Mouse (Mus musculus) regulatory T cell (primary cell): ENCODE measurements at regions not wholly inside any gene's neighbourhood (a gene's known extent, or its start where the extent isn't known, plus 50 kb on each side); places are given as distances from the start of the nearest gene placed in this dataset.

Experiments
- in situ Hi-C: fragments of 300-600 bp; cut with MboI, MseI; formaldehyde crosslinking; loops from one replicate; pipeline ENCODE4 v1.15.1; 2025; ENCODE audit warnings: high pct_unique_total_duplicates

GRCm38 (mm10) chr14:105718676-105719441 is 177.8 kb downstream of the Spry2 start:
- in situ Hi-C loops, result no loop called here

- in situ Hi-C loops, result no loop called here
Measured at GRCm38 (mm10) chr14:105717821-105718220, 178.8 kb downstream of the Spry2 start.

GRCm38 (mm10) chr14:105708691-105709090 is 187.9 kb downstream of the Spry2 start:
- in situ Hi-C loops, result no loop called here

GRCm38 (mm10) chr14:105706756-105707155 is 189.9 kb downstream of the Spry2 start:
- in situ Hi-C loops, result no loop called here

- in situ Hi-C loops, result no loop called here
Measured at GRCm38 (mm10) chr14:105698616-105699015, 198.0 kb downstream of the Spry2 start.

- in situ Hi-C loops, result no loop called here
Measured at GRCm38 (mm10) chr14:105698086-105698485, 198.5 kb downstream of the Spry2 start.

- in situ Hi-C loops, result no loop called here
Measured at GRCm38 (mm10) chr14:105697398-105697797, 199.2 kb downstream of the Spry2 start.

GRCm38 (mm10) chr14:105694969-105695368 is 201.7 kb downstream of the Spry2 start:
- in situ Hi-C loops, result no loop called here

- in situ Hi-C loops, result no loop called here
Measured at GRCm38 (mm10) chr14:105693713-105694112, 202.9 kb downstream of the Spry2 start.

GRCm38 (mm10) chr14:105684826-105685465 is 211.7 kb downstream of the Spry2 start:
- in situ Hi-C loops, result no loop called here

- in situ Hi-C loops, result no loop called here
Measured at GRCm38 (mm10) chr14:105684329-105684728, 212.3 kb downstream of the Spry2 start.

- in situ Hi-C loops, result no loop called here
Measured at GRCm38 (mm10) chr14:105676646-105676930, 220.0 kb downstream of the Spry2 start.

GRCm38 (mm10) chr14:105675801-105676645 is 220.6 kb downstream of the Spry2 start:
- in situ Hi-C loops, result no loop called here

- in situ Hi-C loops, result no loop called here
Measured at GRCm38 (mm10) chr14:105675006-105675405, 221.6 kb downstream of the Spry2 start.

GRCm38 (mm10) chr14:105668969-105669368 is 227.7 kb downstream of the Spry2 start:
- in situ Hi-C loops, result no loop called here

- in situ Hi-C loops, result no loop called here
Measured at GRCm38 (mm10) chr14:105664671-105665198, 231.9 kb downstream of the Spry2 start.

GRCm38 (mm10) chr14:105663472-105663871 is 233.1 kb downstream of the Spry2 start:
- in situ Hi-C loops, result no loop called here

GRCm38 (mm10) chr14:105662839-105663238 is 233.8 kb downstream of the Spry2 start:
- in situ Hi-C loops, result no loop called here

- in situ Hi-C loops, result no loop called here
Measured at GRCm38 (mm10) chr14:105658316-105658715, 238.3 kb downstream of the Spry2 start.

- in situ Hi-C loops, result no loop called here
Measured at GRCm38 (mm10) chr14:105647166-105647565, 249.5 kb downstream of the Spry2 start.

GRCm38 (mm10) chr14:105644428-105644827 is 252.2 kb downstream of the Spry2 start:
- in situ Hi-C loops, result no loop called here

GRCm38 (mm10) chr14:105643285-105643957 is 253.2 kb downstream of the Spry2 start:
- in situ Hi-C loops, result no loop called here
